Mouse (Mus musculus) cerebral cortex, adult 2 months (tissue): ENCODE data around the gene Bmp2k.

Experiments
- WGBS: fragments of 180-500 bp; shearing (Covaris S2); methylation state at CpG from one replicate; pipeline ENCODE4 v1.1.7; 2018; 5-methylcytosine and 5-hydroxymethylcytosine counted together

The Bmp2k gene

DNA sequence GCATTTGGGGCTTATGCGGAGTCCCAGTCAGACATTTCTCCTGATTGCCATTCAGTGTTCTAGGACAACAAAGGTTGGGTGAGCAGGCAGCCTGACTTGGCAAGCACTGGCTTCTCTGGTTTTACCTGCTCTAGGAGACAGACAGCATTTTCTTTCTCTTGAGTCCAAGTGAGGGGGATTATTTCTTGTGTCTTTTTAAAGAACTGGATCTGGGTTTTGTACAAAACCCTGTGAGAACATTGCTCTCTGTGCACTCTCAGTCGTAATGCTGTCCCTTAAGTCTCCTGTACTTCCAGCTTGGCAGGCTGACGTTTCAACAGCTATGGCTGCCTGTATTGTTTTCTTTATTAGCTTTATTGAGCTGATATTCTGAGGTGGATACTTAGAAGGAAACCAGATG lies 58.9 kb downstream of the Bmp2k start:
- WGBS = 81% methylated on average over 3 of the region's 3 CpGs

DNA sequence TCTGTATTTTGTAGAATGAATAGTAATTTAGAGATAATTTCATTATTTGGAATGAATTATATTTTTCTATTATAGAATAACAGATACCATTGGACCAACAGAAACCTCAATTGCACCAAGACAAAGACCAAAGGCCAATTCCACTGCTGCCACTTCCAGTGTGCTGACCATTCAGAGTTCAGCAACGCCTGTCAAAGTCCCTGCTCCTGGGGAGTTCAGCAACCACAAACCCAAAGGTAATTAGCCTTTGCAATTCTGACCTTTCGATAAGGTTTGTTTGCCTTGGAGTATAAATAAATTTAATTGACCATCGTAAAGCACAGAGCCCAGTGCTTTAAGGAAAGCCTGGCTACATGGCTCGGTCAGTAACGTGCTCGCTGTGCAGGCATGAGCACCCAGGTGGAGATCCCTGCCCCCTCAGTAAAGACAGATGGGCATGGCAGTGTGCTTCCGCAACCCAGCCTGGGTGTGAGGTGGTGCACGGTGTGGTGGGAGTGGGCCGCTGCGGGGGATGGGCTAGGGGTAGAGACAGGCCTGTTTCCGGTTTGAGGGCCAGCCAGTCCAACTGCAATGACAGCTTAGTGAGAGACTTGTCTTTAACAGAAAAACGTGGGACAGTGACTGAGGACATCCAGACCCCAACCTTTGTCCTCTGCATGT lies 59.4 kb downstream of the Bmp2k start:
- WGBS = 87% methylated on average over 12 of the region's 12 CpGs

DNA sequence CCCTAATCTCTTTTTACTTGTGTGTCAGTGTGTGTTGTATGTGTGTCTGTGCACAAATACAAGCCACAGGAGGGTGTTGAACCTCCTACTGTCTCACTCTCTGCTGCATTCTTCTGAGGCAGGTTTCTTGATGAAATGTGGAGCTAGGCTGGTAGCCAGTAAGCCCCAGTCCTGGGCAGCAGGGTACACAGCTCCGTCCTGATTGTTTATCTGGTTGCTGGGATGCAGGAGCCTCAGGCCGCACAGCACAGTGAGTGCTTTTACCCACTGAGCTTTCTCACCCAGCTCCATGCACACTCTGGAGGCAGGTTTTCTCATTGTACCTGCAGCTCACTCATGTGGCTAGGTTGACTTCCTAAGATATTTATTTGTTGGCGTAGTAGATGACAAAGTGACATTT lies 63.4 kb downstream of the Bmp2k start:
- WGBS = 77% methylated on average over 3 of the region's 3 CpGs

DNA sequence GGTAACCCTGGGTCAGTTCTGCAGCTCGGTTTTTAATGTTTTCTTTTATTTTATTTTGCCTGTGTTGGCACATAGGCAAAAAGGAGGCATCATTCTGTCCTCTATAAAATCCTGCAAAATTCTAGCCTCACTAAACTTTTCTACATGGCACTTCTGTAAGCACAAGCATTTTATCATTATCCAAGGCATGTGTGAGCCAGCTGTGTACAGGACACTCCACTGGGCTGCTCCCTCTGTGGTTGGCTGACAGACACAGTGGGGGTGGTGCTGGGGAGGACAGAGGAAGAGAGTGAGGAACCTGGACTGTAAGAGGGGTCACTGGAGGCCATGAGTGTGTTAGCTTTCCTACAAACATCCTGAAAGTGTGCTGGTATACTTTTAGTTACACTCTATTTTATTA lies 64.6 kb downstream of the Bmp2k start:
- 71% methylated on average over 1 of the region's 1 CpGs for WGBS

DNA sequence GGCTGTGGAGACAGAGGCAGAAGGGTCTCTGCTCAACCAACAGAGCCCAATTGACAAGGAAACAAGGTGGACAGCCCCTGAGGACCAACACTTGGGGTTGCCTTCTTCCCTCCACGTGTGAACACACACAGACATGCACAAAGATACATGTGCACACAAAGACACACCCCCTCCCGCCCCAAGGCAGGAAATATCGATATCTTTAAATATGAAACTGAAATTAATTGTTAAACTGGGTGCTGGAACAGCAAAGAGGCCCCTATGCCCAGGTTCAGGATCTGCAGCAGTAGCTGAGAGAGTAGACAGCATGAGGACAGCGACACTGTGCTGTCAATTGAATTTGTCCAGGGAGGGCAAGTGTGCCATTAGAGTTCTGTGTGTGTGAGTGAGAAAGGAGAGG lies 68.3 kb downstream of the Bmp2k start:
- WGBS = 90% methylated on average over 4 of the region's 4 CpGs

DNA sequence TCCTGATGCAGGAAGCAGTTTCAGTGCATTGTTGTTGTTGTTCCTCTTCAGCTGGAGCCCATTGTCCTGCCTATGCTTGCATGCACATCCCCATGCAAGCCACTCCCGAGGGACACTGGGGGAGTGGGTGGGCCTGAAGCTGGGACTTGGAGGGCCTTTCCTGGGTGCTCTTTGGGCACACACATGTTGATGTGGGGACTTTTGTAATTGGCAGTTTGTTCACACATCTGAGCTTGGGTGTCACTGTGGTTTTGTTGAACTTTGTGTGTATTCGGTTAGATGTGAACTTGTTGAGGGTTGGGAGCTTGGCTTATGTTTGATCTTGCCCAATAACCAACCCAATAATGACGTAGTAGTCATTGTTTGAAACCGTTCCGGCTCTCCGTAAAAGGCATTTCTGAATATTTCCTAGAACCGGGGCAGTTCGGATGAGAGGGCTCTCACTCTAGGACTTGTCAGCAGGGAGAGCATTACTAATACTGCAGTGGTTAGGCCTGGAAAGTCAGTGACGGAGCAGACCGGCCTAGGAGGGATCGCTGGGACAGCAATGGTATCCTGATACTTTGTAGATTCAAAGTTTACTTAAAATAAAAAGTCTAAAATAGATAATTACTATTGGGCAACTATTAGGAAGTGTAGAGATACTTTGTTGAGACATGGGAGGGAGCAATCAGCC lies 78.1 kb downstream of the Bmp2k start:
- 94% methylated on average over 11 of the region's 11 CpGs for WGBS

DNA sequence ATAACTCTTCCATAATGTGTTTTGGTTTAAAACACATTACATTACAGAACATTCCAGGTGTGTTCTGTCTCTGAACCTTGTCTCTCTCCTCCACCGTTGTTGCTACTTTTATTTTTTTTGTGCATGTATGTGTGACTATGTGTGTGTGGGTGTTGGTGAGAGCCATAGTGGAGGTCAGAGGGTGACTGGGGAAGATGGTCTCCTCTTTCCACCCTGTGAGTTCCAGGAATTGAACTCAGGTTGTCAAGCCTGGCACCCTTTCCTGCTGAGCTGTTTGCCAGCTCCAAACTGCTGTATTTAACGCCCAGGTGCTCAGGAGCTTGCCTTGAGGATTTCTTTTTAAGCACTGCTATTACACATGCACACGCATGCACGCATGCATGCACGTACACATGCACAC lies 78.7 kb downstream of the Bmp2k start:
- 96% methylated on average over 5 of the region's 5 CpGs for WGBS

DNA sequence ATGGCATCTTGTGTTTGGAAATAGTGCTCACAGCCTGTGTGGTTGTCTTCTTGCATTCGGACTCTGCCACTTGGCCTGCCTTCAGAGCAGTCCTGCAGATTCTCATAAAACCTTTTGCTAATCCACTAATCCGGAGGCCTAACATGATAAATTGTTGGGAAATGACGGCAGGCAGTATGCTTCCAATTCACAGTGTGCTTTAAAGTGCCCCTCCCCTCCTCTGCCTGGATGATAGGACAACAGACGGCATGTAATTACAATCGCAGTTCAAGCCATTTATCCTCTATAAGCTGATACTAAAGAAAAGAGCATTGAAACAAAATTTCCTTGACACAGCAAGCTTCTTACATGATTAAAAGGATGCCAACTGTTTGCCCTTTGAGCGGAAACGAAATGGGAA lies 80.2 kb downstream of the Bmp2k start:
- 80% methylated on average over 7 of the region's 7 CpGs for WGBS

DNA sequence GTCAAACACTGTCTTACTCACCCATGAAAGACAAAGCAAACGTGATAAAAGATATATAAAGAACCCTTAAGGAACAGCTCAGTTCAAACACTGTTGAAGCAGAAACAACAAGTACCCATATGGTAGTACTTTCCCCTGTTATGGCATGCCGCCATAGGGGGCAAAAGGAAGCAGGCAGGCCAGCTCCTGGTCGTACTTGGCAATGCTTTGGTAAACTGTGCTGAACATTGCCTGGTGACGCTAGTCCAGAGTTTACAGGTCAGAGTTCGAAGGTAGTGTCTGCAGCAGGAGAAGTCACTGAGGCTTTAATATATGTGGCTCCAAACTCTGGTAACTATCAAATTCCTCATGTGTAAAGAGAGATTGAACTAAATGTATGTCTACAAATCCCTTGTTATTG lies 81.2 kb downstream of the Bmp2k start:
- WGBS = 81% methylated on average over 5 of the region's 5 CpGs

DNA sequence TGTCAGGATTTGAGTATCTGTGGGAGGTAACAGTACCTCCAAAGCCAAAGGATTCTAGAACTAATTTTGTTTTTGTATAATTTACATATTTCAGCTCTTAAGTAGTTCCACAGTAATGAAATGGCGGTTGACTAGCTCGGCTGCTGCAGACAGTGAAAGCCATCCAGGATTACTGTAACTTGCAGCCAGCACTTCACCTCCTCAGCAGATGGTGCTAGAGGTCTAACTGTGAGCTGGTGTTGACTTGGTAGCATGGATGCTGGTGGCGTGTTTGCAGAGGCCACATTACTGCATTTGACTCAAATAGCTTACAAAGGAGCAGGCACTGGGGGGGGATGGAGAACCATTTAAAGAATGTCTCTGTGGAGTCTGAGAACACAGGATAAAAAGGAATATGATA lies 84.0 kb downstream of the Bmp2k start:
- WGBS = 37% methylated on average over 3 of the region's 3 CpGs

DNA sequence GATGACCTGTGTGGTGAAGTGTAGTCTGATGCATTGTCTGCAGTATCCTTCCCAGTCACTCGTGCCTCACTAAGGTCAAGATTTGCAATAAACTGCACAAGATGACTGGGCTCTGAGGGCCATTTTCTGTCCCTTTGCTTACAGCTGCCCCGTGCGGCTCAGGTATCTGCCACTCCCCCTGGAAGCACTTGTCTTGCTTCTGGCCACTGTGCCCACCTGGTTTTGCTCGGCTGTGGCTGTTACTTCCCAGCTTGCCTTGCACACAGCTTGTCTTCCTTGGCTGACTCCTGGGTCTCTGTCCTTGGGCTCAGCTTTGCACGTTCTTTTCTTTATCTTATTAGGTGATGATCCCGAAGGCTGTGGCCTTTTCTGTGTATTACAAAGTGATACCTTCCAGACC lies 86.2 kb downstream of the Bmp2k start:
- 91% methylated on average over 6 of the region's 6 CpGs for WGBS

DNA sequence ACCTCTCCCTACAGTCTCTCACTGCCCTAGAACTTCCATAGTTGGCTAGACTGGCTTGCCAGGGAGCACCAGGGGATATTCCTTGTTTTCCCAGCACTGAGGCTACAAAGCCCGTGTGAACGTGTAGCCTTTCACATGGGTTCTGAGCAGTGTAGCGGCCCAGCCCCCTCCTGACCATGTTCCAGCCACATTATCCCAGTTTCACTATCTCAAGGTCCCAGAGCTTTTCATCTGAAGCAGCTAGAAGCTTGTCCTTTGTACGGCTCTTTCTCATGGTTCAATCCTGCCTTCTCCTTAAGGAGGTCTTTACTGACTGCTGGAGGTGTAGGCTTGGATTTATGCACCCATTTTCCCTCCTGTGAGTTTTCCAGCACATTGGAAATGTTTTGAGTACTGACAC lies 87.1 kb downstream of the Bmp2k start:
- whole genome bisulfite sequencing = 87% methylated on average over 4 of the region's 4 CpGs

DNA sequence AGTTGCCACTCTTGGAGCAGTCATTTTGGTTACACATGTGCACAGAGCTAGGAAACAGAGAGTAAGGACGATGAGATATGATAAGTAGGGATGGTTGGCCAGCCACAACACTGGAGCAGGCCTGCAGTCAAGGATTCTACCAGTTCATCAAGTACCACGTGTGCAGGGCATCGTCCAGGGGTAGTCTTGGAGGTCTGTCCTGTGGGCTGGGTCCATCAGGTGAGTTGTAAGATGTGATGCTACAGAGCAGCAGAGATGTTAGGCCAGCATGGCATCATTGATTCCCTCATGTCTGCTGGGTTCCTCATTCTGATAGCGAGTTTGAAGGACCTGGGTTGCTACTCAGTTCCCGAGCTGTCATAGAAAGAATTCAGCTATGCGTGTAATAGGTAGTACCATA lies 87.6 kb downstream of the Bmp2k start:
- 96% methylated on average over 6 of the region's 6 CpGs for WGBS

DNA sequence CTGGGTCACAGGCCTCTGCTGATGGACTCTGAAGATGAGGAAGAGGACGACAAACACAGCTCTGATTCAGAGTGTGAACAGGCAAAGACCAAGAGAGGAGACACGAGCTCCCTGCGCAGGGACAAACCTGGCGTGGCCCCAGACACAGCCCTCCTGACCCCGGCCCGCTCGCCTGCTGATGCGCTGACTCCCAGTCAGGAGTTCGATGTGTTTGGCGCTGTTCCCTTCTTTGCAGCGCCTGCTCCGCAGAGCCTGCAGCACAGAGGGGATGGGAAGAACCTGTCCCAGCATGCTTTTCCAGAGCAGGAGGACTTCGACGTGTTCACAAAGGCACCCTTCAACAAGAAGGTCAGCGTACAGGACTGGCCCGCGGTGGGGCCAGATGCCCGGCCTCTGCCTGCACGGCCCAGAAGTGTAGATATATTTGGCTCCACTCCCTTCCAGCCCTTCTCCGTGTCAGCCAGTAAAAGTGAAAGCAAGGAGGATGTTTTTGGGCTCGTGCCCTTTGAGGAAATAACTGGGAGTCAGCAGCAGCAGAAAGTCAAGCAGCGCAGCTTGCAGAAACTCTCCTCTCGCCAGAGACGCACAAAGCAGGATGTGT lies 89.6 kb downstream of the Bmp2k start:
- WGBS = 80% methylated on average over 24 of the region's 24 CpGs

DNA sequence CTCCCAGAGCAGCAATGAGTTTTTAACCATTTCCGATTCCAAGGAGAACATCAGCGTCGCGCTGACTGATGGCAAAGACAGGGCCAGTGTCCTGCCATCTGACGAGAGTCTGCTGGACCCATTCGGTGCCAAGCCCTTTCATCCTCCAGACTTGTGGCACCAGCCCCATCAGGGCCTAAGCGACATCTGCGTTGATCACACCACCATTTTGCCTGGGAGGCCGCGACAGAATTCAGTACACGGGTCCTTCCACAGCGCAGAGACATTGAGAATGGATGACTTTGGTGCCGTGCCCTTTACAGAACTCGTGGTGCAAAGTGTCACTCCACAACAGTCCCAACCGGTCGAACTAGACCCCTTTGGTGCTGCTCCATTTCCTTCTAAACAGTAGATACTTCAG lies 90.3 kb downstream of the Bmp2k start:
- 94% methylated on average over 16 of the region's 16 CpGs for WGBS

DNA sequence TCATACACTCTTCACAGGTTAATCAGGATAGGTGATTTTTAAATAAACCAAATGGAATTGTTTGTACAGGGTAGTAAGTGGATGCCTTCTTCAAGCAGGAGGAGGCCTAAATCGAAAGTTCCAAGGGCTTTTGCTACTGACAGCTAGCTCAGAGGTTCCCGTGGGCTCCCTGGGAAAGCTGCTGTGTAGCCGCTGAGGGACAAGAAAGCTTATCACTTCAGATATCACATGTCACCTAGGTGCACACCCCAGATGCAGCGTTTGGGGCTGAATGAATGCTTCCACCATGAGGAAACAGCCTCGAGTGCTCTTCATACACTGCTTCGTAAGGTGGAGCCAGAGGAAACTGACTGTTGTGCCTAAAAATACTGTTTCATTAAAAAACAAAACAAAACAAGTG lies 90.7 kb downstream of the Bmp2k start:
- WGBS = 87% methylated on average over 6 of the region's 6 CpGs

DNA sequence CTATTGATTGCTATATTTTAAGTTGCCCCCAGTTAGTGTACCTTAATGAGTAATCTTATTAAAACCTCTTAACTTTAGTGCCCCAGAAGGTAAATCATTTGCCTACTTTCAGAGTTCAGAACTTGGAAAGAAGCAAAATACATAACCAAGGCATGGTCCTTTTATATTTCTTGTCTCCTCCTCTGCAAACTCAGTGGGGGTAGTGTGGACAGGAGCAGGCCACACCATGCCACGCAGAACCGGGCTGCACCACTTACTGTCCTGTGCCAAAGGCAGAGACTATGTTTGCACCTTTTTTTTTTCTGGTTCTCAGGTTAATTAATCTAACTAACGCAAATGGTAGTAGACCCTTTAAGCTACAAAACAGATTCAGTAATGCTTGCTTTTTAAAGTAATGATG lies 91.9 kb downstream of the Bmp2k start:
- 86% methylated on average over 3 of the region's 3 CpGs for WGBS

DNA sequence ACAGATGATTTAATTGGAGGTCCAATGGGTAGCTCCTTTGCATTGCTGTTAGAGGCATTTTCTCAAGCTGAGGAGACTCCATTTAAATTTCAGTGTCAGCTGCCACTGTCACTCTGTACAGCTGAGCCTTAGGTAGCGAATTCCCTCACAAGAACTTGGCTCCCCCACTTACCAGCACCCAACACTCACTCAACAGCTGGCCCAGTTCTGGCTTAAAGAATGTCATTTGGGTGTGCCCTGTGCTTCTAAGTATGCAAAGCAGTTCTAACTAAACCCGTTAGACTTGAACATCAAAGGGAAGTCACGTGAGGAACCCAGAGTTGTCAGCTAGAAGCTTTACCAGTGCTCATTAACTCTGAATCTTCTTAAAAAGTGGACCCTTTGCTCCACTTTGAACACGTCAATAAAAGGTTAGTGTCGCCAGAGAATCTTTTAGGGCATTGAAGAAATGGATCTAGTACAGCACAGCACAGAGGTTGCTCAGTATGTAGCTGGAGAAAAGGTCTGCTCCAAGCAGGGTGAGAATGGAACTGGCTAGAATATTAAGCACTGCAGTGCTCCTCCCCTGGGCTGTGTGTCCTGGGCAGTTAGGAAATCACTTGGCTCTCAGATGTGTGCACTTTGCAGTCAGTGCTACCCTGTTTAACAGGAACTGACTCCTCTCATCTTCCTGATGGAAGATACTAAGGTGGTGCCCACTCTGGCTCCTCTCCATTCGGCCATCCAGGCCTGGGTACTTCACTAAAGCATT lies 92.7 kb downstream of the Bmp2k start:
- 69% methylated on average over 6 of the region's 6 CpGs for WGBS

DNA sequence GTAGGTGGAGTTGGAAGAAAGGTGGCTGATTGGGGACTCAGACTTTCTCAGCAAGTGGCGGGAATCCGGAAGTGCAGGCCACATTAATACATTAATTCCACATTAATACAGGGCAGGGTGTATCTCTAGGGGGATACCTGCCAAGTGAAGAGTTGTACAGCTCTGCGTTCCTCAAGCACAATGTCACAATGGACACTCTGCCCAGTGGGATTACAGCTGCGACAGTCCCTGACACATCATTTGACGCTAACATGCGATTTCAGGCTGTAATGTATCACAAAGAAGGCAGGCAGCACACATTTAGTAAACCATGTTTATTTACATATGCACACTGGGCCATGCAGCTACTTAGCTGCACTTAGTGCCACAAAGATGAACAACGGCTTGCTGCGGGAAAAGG lies 95.5 kb downstream of the Bmp2k start:
- WGBS = 83% methylated on average over 8 of the region's 8 CpGs

DNA sequence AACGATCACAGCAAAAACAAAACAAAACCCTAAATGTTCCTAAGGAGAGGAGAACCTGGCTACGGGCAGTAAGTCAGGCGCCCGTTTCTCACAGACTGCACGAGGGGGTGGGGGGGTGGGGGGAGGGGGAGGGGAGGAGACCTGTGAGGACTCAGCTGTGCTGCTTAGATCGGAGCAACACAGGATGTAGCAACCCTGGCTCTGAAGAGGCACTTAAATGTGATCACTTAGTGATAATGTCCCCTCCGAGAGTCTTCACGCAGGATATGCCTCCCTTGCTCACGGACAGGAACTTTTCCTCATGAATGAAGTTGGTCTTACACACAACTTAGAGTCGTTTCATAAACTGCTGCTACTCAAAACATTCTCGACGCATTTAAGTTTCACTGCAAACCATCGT lies 97.8 kb downstream of the Bmp2k start:
- 71% methylated on average over 10 of the region's 13 CpGs for WGBS

DNA sequence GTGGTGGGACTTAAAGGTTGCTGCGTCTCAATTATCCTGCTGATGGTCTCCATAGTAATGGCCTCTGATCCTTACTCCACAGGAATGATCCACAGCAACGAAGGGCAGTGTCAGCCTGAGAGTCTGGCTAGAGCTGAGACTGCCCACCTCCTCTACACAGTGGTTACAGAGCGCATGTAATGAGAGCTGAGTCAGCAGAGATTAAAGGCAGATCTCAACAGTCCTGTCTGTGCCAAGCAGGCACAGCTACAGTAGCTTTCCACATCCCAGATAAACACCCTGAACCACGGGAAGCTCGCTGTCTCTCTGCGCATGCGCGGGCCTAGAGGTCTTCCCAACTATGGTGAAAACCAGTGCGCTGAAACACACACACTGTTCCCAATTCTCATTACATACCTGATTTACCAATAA lies 100.1 kb downstream of the Bmp2k start:
- WGBS = 71% methylated on average over 9 of the region's 9 CpGs

DNA sequence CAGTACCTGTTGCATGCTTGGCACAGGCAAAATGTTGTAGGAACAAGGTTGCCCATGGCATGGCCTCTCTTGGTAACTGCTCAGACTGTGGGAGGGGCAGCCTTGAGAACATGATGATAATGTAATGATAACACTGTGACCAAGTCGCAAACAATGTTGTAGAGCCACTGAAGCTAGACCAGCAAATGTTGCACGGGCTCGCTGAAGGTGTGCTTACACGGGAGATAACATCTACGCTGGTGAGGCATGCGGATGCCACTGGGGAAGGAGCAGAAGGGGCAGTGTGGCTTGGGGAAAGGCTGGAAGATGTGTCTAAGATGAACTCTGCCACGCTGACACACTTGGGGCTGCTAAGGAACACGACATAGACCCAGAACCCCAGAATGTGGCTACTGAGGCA lies 102.5 kb downstream of the Bmp2k start:
- WGBS = 96% methylated on average over 8 of the region's 8 CpGs

DNA sequence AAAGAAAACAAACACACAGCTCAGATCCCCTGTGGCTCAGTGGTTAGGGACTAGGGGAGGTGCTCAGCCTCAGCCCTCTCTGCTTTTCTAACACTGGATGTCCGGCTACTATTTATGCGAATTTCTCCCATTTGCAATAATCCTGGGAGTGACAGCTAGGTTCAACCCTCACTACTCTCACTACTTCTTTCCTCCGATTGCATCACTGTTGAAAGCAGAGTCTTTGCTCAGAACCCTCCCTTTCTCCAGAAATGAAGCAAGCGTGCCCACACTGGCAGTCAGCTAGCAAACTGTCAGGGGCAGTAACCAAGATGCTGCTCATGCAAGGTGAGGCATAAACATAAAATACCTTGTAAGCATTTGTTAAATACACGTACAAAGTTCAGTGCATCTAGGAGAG lies 110.8 kb downstream of the Bmp2k start:
- WGBS = 83% methylated on average over 5 of the region's 5 CpGs
